Mouse (Mus musculus): ENCODE measurements around the gene Gm20388.

Gene Gm20388

GRCm38 (mm10) chr8:122670001-122670400, 2759.4 kb downstream of the Gm20388 start:
- no peak for DNase-seq

GRCm38 (mm10) chr8:122670718-122671117, 2760.1 kb downstream of the Gm20388 start:
- DNase-seq, result no peak

- DNase-seq, result no peak
These were observed 2761.3 kb downstream of the Gm20388 start for GRCm38 (mm10) chr8:122671894-122672293.

GRCm38 (mm10) chr8:122673989-122674388, 2763.3 kb downstream of the Gm20388 start:
- no peak for DNase-seq

GRCm38 (mm10) chr8:122674999-122675398, 2764.4 kb downstream of the Gm20388 start:
- DNase-seq, result no peak

- no peak for DNase-seq
These were observed 2765.2 kb downstream of the Gm20388 start for GRCm38 (mm10) chr8:122675596-122676420.

- no peak for DNase-seq
These were observed 2766.2 kb downstream of the Gm20388 start for GRCm38 (mm10) chr8:122676621-122677480.

- peak; percentile 70 to 76 for DNase-seq
These were observed 2766.9 kb downstream of the Gm20388 start for GRCm38 (mm10) chr8:122677481-122678021.

GRCm38 (mm10) chr8:122678061-122678895, 2767.6 kb downstream of the Gm20388 start:
- DNase-seq, result peak; percentile 85 to 87

- DNase-seq, result no peak
These were observed 2768.2 kb downstream of the Gm20388 start for GRCm38 (mm10) chr8:122678896-122679210.

GRCm38 (mm10) chr8:122679325-122679920, 2768.8 kb downstream of the Gm20388 start:
- no peak for DNase-seq

- no peak for DNase-seq
These were observed 2769.5 kb downstream of the Gm20388 start for GRCm38 (mm10) chr8:122680171-122680570.

GRCm38 (mm10) chr8:122682820-122683219, 2772.2 kb downstream of the Gm20388 start:
- DNase-seq, result no peak

- DNase-seq, result no peak
These were observed 2774.6 kb downstream of the Gm20388 start for GRCm38 (mm10) chr8:122685097-122685861.

- no peak for DNase-seq
These were observed 2776.2 kb downstream of the Gm20388 start for GRCm38 (mm10) chr8:122686879-122687278.

- no peak for DNase-seq
These were observed 2778.7 kb downstream of the Gm20388 start for GRCm38 (mm10) chr8:122689315-122689714.

- DNase-seq, result no peak
These were observed 2780.4 kb downstream of the Gm20388 start for GRCm38 (mm10) chr8:122691018-122691417.

GRCm38 (mm10) chr8:122692152-122692551, 2781.5 kb downstream of the Gm20388 start:
- no peak for DNase-seq

- DNase-seq, result no peak
These were observed 2784.9 kb downstream of the Gm20388 start for GRCm38 (mm10) chr8:122695438-122696042.

- DNase-seq, result no peak
These were observed 2786.5 kb downstream of the Gm20388 start for GRCm38 (mm10) chr8:122697181-122697581.

- DNase-seq, result no peak
These were observed 2786.9 kb downstream of the Gm20388 start for GRCm38 (mm10) chr8:122697586-122697985.
